Mouse (Mus musculus): ENCODE results near the gene Slc16a11. TPM values are rescaled to one million over a fixed set of nuclear protein-coding genes. Genes with fewer than 3 reads are reported as not detected.
A peak's percentile ranks its signal among the peaks of the same experiment; 100 is the strongest.

Gene Slc16a11
- polyA plus RNA-seq, 1 experiment = 17.4 TPM

DNA sequence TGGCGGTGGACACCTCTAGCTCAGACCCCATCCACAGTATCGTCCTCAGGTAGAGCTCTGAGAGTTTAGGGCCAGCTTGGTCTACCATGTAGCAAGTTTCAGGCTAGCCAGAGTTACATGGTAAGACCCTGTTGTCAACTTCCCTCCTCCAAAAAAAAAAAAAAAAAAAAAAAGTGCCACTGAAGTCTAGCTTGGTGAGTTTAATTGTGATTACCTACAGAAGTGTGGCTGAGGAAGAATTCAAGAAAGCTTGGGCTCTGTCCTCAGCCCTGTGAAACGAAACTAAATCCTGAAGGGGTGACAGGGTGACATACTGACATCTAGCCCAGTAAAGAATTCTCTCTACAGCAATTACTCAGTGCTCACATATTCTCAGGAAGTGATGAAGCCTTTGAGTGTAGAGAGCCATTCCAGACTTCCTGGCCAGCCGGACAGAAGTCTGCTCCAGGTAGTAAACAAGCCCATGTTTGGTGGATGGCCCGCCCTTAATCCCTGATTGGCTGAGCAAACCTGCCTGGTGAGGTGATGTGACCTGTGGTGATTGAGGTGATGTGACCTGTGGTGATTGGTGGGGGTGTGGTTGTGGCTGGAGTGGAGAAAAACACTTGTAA, 3.7 kb upstream of the Slc16a11 start:
- Histone ChIP-seq H3K79me2 (ENCODE audit: control insufficient read depth, insufficient read depth) (no peaks in the 10 kb centered on the region), H3K36me3 (ENCODE audit: control insufficient read depth, insufficient read depth) (no peaks in the 10 kb centered on the region), H3K27me3 (ENCODE audit: control insufficient read depth, insufficient read depth, insufficient read length) (no peaks in the 10 kb centered on the region), H3K4me2 (ENCODE audit: low read depth) (no peak overlapping the region), H3K4me3 (no peak overlapping the region), H3ac (ENCODE audit: control insufficient read depth, insufficient read length) (no peak overlapping the region)
- TF ChIP-seq REST (IDR thresholded peaks at IDR 0.05; ENCODE audit: insufficient read depth, insufficient read length) (no peak), POLR2AphosphoS2 (IDR thresholded peaks at IDR 0.05; ENCODE audit: insufficient read length, low read depth) (no peak), E2F4 (IDR thresholded peaks at IDR 0.05; ENCODE audit: insufficient read depth) (no peak), CEBPB (IDR thresholded peaks at IDR 0.05; ENCODE audit: insufficient read depth, poor library complexity, severe bottlenecking) (no peak), POLR2A (IDR thresholded peaks at IDR 0.05; ENCODE audit: insufficient read length, low read depth) (no peak), MYOG (IDR thresholded peaks at IDR 0.05; ENCODE audit: control insufficient read depth in 1 of 3, insufficient read depth in 1 of 3, insufficient read length in 2 of 3, low read depth in 2 of 3) (no peak), MAX (IDR thresholded peaks at IDR 0.05; ENCODE audit: low read depth) (no peak)

DNA sequence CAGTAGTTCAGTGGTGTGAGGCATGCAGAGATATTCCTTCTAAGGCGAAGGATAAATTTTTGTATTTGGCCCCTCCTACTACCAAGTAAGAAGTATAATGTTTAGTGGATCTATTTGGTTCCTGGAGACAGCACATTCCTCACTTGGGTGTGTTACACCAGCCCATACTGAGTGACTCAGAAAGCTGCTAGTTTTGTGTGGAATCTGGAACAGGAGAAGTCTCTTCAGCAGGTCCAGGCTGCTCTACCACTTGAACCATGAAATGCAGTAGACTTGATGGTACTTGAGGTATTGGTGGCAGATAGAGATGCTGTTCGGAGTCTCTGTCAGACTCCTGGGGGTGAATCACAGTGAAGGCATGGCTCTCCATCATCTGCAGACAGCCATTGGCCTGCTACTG, 1.9 kb upstream of the Slc16a11 start:
- H3K79me2 ChIP-seq (ENCODE audit: control insufficient read depth, insufficient read depth) = no peaks in the 10 kb centered on the region
- TF ChIP-seq REST (IDR thresholded peaks at IDR 0.05; ENCODE audit: insufficient read depth, insufficient read length) = no peak
- TF ChIP-seq CEBPB (IDR thresholded peaks at IDR 0.05; ENCODE audit: insufficient read depth, poor library complexity, severe bottlenecking) = no peak
- no peak for TF ChIP-seq TCF12 (IDR thresholded peaks at IDR 0.05; ENCODE audit: insufficient read depth, poor library complexity, severe bottlenecking)
- no peak for TF ChIP-seq SRF (IDR thresholded peaks at IDR 0.05; ENCODE audit: control insufficient read depth, insufficient read length, low read depth)
- TF ChIP-seq MAX (IDR thresholded peaks at IDR 0.05; ENCODE audit: low read depth) = no peak
- H3K27me3 ChIP-seq (ENCODE audit: control insufficient read depth, insufficient read depth, insufficient read length) = no peaks in the 10 kb centered on the region
- H3K36me3 ChIP-seq (ENCODE audit: control insufficient read depth, insufficient read depth) = no peaks in the 10 kb centered on the region
- peak overlapping the region; percentile 34 for H3K4me2 ChIP-seq (ENCODE audit: low read depth)
- H3ac ChIP-seq (ENCODE audit: control insufficient read depth, insufficient read length) = no peak overlapping the region
- no peak overlapping the region for H3K4me3 ChIP-seq

DNA sequence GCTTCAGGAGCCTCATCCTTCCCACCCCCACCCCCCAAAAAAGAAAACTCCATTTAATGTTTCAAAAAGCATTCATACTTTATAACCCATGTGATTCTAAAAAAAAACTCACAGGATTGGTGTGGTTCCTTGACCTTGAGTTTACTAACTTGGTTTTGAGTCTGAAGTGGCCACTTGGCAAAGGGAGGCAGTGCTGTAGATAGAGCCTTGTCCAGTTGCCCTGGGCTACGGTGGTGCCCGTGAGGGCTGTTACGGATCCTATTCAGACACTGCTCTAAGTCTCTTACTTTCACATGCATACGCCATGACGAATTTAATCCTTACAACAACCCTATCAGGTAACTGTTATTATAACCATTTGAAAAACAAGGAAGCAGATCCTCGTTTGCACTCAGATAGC, 580 bp upstream of the Slc16a11 start:
- Histone ChIP-seq H3K27me3 (ENCODE audit: control insufficient read depth, insufficient read depth, insufficient read length) (no peaks in the 10 kb centered on the region), H3K4me2 (ENCODE audit: low read depth) (no peak overlapping the region), H3K36me3 (ENCODE audit: control insufficient read depth, insufficient read depth) (no peaks in the 10 kb centered on the region), H3ac (ENCODE audit: control insufficient read depth, insufficient read length) (no peak overlapping the region), H3K79me2 (ENCODE audit: control insufficient read depth, insufficient read depth) (no peaks in the 10 kb centered on the region), H3K4me3 (no peak overlapping the region)
- TF ChIP-seq SRF (IDR thresholded peaks at IDR 0.05; ENCODE audit: control insufficient read depth, insufficient read length, low read depth) = no peak
- TF ChIP-seq CEBPB (IDR thresholded peaks at IDR 0.05; ENCODE audit: insufficient read depth, poor library complexity, severe bottlenecking) = no peak
- no peak for TF ChIP-seq USF1 (IDR thresholded peaks at IDR 0.05; ENCODE audit: low read depth)
- no peak for TF ChIP-seq TCF12 (IDR thresholded peaks at IDR 0.05; ENCODE audit: insufficient read depth, poor library complexity, severe bottlenecking)
- TF ChIP-seq POLR2AphosphoS2 (IDR thresholded peaks at IDR 0.05; ENCODE audit: insufficient read length, low read depth) = no peak
- TF ChIP-seq TCF3 (IDR thresholded peaks at IDR 0.05; ENCODE audit: insufficient read length, low read depth) = no peak
- no peak for TF ChIP-seq E2F4 (IDR thresholded peaks at IDR 0.05; ENCODE audit: insufficient read depth)
- no peak for TF ChIP-seq REST (IDR thresholded peaks at IDR 0.05; ENCODE audit: insufficient read depth, insufficient read length)
- TF ChIP-seq MYOD1 (IDR thresholded peaks at IDR 0.05; ENCODE audit: control insufficient read depth in 1 of 3, insufficient read length in 2 of 3, low read depth in 2 of 3) = no peak
- no peak for TF ChIP-seq MAX (IDR thresholded peaks at IDR 0.05; ENCODE audit: low read depth)
- no peak for TF ChIP-seq MYOG (IDR thresholded peaks at IDR 0.05; ENCODE audit: control insufficient read depth in 1 of 3, insufficient read depth in 1 of 3, insufficient read length in 2 of 3, low read depth in 2 of 3)
- TF ChIP-seq POLR2A (IDR thresholded peaks at IDR 0.05; ENCODE audit: insufficient read length, low read depth) = no peak

DNA sequence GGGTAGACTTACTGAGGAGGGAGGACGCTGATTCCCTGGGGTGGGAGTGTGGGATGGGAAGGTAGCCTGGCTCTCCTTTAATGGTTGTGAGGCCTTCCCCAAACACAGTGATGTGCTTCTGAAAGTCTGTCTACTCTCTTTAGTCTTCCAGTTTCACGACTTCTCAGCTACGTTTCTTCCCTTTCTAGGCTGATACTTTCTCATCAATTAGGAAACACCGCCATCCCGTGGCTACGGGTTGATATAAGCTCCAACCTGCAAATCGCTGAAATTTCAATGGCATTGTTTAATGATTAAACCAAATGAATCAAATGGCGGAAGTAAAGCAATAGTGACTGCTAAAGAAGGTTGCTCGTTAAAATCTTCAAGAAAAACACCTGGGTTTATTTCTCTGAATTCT, 344 bp downstream of the Slc16a11 start:
- Histone ChIP-seq H3K36me3 (ENCODE audit: control insufficient read depth, insufficient read depth) (no peaks in the 10 kb centered on the region), H3K79me2 (ENCODE audit: control insufficient read depth, insufficient read depth) (no peaks in the 10 kb centered on the region), H3ac (ENCODE audit: control insufficient read depth, insufficient read length) (no peak overlapping the region), H3K27me3 (ENCODE audit: control insufficient read depth, insufficient read depth, insufficient read length) (no peaks in the 10 kb centered on the region), H3K4me2 (ENCODE audit: low read depth) (peak overlapping the region; percentile 92), H3K4me3 (no peak overlapping the region)
- no peak for TF ChIP-seq POLR2AphosphoS2 (IDR thresholded peaks at IDR 0.05; ENCODE audit: insufficient read length, low read depth)
- TF ChIP-seq REST (IDR thresholded peaks at IDR 0.05; ENCODE audit: insufficient read depth, insufficient read length) = no peak
- no peak for TF ChIP-seq MAX (IDR thresholded peaks at IDR 0.05; ENCODE audit: low read depth)
- no peak for TF ChIP-seq TCF3 (IDR thresholded peaks at IDR 0.05; ENCODE audit: insufficient read length, low read depth)
- no peak for TF ChIP-seq CEBPB (IDR thresholded peaks at IDR 0.05; ENCODE audit: insufficient read depth, poor library complexity, severe bottlenecking)
- TF ChIP-seq TCF12 (IDR thresholded peaks at IDR 0.05; ENCODE audit: insufficient read depth, poor library complexity, severe bottlenecking) = no peak
- TF ChIP-seq MYOG (IDR thresholded peaks at IDR 0.05; ENCODE audit: control insufficient read depth in 1 of 3, insufficient read depth in 1 of 3, insufficient read length in 2 of 3, low read depth in 2 of 3) = no peak
- no peak for TF ChIP-seq SRF (IDR thresholded peaks at IDR 0.05; ENCODE audit: control insufficient read depth, insufficient read length, low read depth)
- no peak for TF ChIP-seq E2F4 (IDR thresholded peaks at IDR 0.05; ENCODE audit: insufficient read depth)
- TF ChIP-seq POLR2A (IDR thresholded peaks at IDR 0.05; ENCODE audit: insufficient read length, low read depth) = no peak
- no peak for TF ChIP-seq USF1 (IDR thresholded peaks at IDR 0.05; ENCODE audit: low read depth)
- TF ChIP-seq MYOD1 (IDR thresholded peaks at IDR 0.05; ENCODE audit: control insufficient read depth in 1 of 3, insufficient read length in 2 of 3, low read depth in 2 of 3) = no peak

DNA sequence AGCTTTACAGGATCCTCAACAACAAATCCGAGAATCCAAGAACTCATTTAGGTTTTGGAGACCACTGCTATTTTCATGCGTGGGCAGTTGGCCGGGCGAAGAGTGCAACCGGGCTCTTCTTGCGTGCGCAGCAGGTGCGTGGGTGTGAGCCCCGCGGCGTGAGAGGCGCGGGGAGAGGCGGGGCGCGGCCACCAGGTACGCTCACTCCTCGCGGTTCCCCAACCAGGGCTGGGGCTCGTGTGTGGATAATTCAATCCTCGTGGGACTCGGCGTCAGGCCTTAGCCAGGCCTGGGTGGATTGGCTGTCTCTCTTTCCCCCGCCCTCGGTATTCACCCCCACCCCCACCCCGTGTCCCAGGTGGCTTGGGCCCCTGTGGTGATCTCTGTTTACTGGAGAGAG, 1.2 kb downstream of the Slc16a11 start:
- no peaks in the 10 kb centered on the region for H3K27me3 ChIP-seq (ENCODE audit: control insufficient read depth, insufficient read depth, insufficient read length)
- H3ac ChIP-seq (ENCODE audit: control insufficient read depth, insufficient read length) = peak overlapping the region; percentile 6
- H3K36me3 ChIP-seq (ENCODE audit: control insufficient read depth, insufficient read depth) = no peaks in the 10 kb centered on the region
- H3K79me2 ChIP-seq (ENCODE audit: control insufficient read depth, insufficient read depth) = no peaks in the 10 kb centered on the region
- H3K4me2 ChIP-seq (ENCODE audit: low read depth) = peak overlapping the region; percentile 92
- peak overlapping the region; percentile 30 for H3K4me3 ChIP-seq
- no peak for TF ChIP-seq MYOD1 (IDR thresholded peaks at IDR 0.05; ENCODE audit: control insufficient read depth in 1 of 3, insufficient read length in 2 of 3, low read depth in 2 of 3)
- TF ChIP-seq E2F4 (IDR thresholded peaks at IDR 0.05; ENCODE audit: insufficient read depth) = no peak
- TF ChIP-seq POLR2A (IDR thresholded peaks at IDR 0.05; ENCODE audit: insufficient read length, low read depth) = no peak
- no peak for TF ChIP-seq SRF (IDR thresholded peaks at IDR 0.05; ENCODE audit: control insufficient read depth, insufficient read length, low read depth)
- TF ChIP-seq POLR2AphosphoS2 (IDR thresholded peaks at IDR 0.05; ENCODE audit: insufficient read length, low read depth) = no peak
- TF ChIP-seq USF1 (IDR thresholded peaks at IDR 0.05; ENCODE audit: low read depth) = no peak
- TF ChIP-seq MAX (IDR thresholded peaks at IDR 0.05; ENCODE audit: low read depth) = no peak
- no peak for TF ChIP-seq CEBPB (IDR thresholded peaks at IDR 0.05; ENCODE audit: insufficient read depth, poor library complexity, severe bottlenecking)
- TF ChIP-seq MYOG (IDR thresholded peaks at IDR 0.05; ENCODE audit: control insufficient read depth in 1 of 3, insufficient read depth in 1 of 3, insufficient read length in 2 of 3, low read depth in 2 of 3) = no peak
- no peak for TF ChIP-seq TCF12 (IDR thresholded peaks at IDR 0.05; ENCODE audit: insufficient read depth, poor library complexity, severe bottlenecking)
- no peak for TF ChIP-seq REST (IDR thresholded peaks at IDR 0.05; ENCODE audit: insufficient read depth, insufficient read length)
- TF ChIP-seq TCF3 (IDR thresholded peaks at IDR 0.05; ENCODE audit: insufficient read length, low read depth) = no peak
